Mouse (Mus musculus) c-Kit-positive CD71-negative TER-119-negative erythroid progenitor cells, embryonic 14.5 days (primary cell): ENCODE measurements around the gene Daglb.
"Not testable (repeated sequence)": the region's sequence is repeated elsewhere in the genome, so short reads cannot be mapped to it uniquely, and the experiment has no call there.

Source experiments
- DNase-seq: peaks from one replicate; pipeline ENCODE4 v3.0.0-alpha.2; 2013; ENCODE audit warnings: low read depth

Gene Daglb

DNA sequence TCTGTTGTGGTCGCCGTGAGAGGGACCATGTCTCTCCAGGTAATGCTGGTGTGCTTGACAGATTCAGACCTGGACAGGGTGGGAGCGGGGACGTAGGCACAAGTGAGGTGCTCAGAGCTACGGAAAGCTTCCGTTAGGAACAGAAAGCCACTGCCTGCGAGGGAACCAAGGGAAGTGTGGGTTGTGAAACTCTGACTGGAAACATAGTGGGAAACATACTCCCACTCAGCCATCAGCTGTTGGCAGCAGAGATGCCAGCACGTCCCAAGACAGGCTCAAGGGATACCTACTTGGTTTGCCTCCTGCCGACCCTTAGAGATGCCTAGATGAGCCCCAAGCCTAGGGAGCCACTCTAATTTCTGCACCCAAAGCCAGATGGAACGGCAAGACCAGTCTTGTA lies 22.8 kb downstream of the Daglb start:
- DNase-seq, result no peak

DNA sequence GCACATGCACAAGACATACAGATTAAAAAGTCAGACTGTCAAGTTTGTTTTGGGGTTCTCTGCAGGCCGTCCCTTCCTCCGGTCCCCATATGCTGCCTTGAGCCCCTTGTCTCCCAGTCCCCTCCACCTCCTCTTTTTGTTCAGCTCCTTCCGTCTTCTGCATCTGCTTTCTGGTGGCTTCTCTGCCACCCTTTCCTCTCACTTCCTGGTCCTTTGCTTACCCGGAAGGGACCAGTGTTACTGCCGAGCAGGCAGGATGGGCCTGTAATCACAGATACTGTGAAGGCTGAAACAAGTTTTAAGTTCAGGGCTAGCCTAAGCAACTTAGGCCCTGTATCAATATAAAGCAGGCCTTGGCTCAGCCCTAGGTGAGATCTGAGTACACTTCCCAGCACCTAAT lies 23.6 kb downstream of the Daglb start:
- DNase-seq, result no peak

DNA sequence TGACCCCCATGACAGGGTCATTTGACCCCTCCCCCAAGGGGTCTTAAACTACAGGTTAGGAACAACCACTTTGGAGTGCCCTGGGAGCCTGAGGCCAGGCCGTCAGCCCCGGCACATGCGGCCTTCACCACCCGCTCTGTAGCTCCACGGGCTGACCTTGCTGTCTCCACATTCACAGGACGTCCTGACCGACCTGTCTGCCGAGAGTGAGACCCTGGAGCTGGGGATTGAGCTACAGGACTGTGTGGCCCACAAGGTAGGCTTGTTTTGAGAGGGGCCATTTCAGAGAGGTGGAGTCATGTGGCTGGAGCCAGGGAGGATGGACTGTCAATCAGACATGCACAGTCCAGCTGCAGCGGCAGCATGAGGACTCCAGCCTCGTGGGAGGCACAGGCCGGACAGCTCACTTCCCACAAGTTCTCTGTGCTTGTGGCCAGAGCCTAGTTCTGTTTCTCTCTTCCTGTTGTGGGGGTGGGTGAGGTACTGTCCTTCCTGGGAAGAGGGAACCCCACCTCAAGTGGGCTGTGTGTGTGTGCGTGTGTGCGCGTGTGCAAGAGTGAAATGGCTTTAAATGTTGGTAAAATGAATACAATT lies 25.5 kb downstream of the Daglb start:
- DNase-seq, result no peak

DNA sequence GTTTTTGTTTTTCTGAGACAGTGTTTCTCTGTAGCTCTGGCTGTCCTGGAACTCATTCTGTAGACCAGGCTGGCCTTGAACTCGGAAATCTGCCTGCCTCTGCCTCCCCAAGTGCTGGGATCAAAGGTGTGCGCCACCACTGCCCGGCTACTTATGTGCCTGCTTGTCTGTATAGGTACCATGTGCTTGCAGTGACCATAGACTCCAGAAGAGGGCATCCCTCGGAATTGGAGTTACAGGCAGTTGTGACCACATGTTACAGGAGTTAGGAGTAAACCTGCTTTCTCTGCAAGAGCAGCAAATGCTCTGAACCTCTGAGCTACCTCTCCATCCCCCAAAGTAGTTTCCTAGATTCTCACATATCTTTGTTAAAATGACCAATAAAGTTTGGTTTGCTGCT lies 27.4 kb downstream of the Daglb start:
- no peak for DNase-seq

DNA sequence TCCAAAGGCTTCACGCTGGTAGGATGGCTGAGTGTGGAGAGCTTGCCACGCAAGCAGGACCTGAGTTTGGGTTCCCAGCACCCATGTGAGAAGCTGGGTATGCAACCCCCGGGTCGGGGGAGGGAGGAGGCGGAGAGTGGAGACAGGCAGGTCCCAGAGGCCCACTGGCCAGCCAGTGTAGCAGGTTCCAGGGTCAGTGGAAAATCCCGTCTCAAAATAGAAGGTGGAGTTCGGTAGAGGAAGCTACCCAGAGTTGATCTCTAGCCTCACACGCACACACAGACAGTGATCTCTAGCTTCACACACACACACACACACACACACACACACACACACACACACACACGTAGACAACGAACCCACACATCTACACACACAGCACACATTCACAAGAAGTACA lies 28.8 kb downstream of the Daglb start:
- no peak for DNase-seq

DNA sequence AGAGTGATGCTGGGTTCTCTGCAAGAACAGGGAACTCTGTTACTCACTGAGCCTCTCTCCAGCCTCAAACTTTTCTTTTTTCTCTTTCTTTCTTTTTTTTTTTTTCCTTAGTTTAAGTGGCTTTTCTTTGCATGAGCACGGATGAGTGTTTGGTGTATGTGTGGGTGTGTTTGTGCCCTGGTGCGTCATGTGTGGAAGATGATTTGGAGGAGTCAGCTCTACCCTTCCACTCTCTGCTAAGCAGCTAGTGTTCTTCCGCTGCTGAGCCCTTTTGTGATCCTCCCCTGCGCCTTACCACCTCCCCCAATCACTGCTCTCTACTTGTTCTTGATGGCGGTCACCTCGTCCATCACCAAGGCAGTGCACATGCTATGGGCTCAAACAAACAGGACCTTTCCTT lies 31.3 kb downstream of the Daglb start:
- DNase-seq, result no peak

DNA sequence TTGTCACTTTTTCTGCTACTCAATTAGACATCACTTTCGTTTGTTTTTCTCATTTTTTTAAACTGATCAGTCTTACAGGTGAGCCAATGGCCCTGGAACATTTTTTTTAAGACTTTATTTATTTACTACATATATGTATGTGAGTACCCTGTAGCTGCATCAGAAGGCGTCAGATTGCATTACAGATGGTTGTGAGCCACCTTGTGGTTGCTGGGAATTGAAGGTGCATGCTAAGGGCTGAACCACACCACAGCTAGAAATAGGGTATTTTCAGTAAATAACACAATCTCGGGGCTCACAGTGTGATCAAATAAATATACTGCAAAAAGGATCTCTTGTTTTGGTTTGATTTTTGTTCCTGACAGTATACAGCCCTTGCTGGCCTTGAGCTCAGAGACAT lies 33.1 kb downstream of the Daglb start:
- DNase-seq, result no peak

DNA sequence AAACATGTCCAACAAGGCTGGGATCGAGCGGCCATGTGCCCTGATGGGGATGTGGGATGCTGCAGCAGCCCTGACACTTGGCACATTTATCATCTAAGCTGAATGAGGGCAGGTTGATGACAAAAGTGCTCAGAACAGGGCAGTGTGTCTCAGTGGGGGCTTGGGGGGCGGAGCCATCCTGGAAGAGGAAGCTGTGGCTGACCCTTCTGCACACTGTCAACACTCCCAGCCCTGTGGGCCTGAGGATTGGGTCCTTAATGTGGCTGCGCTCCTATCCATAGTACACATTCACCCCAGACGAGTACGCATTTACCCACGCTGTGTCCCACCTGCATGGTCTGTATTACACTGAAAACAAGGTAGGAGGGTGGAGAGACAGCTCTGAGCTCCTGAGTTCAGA lies 34.8 kb downstream of the Daglb start:
- no peak for DNase-seq

DNA sequence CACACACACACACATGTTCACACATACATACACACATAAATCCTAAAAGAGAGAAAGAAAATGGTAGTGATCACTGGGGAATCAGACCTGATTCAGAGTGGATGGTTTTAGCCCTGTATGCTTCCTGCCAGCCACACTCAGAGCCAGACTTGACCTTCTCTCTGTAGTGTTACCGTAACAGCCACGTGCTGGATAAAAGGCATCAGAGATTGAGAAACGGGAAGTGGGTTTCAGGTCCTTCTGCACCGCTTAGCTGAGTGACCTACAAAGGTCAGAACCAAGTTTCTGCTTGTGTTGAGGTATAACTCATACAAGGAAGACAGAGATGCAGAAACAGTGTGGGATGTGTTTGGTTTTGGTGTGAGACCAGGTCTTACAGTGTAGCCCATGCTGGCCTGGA lies 35.3 kb downstream of the Daglb start:
- no peak for DNase-seq

DNA sequence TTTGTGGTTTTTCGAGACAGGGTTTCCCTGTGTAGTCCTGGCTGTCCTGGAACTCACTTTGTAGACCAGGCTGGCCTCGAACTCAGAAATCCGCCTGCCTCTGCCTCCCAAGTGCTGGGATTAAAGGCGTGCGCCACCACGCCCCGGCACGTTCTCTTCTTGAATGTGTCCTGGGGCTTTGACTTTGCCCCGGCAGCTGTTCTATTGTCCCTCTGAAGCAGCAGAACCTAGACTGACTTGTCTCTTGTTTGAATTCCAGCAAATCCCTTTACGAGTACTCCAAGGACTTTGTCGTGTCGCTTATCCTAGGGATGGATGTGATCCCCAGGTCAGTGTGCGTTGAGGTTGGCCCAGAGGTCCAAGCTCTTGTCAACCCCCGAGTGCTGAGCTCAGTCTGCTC lies 36.3 kb downstream of the Daglb start:
- not testable (repeated sequence) for DNase-seq

DNA sequence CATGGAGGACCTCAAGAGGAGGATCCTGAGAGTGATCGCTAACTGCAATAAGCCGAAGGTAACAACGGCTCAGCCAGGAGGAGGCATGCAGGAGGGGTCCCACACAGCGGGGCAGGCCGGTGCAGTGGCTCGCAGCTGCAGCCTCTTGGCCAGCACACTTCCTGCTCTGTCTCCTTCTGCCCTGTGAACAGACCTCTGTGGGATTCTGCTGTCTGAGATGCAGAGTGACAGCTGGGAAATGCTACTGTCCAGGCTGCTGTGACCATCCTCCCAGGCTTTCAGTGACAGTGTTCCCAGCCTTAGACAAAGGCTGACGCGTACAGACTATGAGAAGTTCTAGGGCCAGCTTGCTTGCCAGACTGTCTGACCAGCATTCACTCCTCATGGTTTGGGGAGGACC lies 36.8 kb downstream of the Daglb start:
- DNase-seq, result no peak

DNA sequence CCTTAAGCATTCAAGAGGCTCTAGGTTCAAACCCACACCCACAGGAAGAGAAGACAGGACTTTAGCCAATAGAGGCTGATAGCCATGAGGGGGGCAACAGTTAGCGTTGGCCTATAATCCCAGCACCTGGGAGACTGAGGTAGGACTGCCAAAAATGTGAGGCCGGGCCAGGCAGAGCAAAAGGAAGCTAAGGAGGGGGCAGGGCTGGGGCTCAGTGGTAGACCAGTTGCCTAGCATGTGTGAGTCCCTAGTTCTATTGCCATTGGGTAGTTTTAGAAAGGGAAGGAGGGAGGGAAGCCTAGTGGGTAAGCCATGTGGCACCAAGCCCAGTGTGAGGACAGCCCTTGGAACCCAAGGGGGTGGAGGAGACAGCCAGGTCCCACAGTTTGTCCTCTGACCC lies 37.3 kb downstream of the Daglb start:
- DNase-seq, result no peak

DNA sequence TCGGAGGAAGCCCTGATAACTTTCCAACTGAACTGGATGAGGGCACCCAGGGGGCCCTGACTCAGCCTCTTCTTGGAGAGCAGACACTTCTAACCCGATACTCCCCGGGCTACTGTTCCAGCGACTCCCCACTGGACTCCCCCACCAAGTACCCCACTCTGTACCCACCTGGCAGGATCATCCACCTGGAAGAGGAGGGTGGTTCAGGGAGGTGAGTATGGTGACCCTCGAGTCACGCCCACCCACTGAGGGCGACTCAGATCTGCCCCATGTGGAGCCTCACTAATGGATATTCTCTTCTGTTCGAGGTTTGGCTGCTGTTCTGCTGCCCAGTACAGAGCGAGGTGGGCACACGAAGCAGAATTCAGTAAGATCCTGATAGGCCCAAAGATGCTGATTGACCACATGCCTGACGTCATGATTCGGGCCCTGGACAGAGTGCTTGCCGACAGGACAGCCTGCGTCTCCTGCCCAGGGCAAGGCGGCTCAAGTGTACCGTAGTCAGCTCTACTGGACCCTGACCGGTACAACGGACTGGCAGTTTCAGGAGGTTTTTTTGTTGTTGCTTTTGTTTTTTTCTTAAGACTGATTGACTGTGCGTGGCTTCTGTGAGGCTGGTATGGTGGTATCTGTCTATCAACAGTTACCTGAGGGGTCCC lies 38.6 kb downstream of the Daglb start:
- DNase-seq, result no peak

DNA sequence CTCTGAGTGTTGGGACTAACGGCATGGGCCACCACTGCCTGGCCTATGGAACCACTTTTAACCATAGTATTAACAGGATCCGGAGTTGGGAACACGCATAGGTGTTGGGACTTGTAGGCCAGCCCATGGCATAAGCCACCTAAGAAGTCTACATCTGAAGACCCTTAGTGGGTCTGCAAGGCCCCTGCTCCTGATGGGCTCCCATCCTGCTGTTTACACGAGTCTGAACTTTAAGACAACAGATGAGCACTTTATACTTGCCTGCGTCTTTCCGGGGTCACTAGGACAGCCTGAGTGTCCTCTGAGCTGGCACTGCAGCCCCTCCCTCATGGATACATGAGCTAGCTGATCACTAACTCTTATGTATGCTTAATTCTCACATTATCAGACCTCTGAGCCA lies 39.4 kb downstream of the Daglb start:
- DNase-seq, result no peak

DNA sequence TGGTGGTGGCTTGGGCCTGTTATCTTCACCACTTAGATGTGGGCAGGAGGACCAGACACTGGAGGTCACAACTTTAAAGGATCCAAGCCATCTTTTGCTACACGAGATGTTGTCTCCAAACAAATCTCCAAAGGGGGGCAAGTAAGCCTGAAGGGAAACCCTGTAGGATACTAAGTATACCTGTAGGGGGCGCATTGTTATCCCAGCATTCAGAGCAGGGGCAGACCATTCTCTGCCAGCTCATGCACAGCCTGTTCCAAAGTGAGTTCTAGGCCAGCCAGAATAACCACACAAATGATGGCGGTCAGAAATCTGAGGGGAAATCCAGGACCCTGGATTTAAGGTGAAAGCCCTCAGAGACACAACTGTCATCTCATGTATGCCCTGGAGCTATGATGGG lies 40.1 kb downstream of the Daglb start:
- no peak for DNase-seq

DNA sequence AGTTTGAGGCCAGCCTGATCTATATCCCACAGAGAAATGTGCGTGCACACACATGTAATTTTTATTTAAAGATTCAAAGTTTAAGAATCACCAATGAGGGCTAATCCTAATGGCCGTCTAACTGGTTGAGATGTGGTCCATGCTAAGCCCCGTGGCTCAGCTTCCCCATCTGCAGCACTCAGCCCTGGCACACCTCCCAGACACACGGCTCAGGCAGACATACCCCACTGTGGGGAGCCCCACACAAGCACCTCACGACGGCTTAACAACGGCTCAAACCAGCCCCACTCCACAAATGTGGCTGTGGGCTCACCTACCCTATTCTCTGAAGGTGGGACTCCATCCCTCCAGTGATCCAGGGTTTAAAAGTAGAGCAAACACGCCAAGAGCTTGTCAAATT lies 40.7 kb downstream of the Daglb start:
- no peak for DNase-seq

DNA sequence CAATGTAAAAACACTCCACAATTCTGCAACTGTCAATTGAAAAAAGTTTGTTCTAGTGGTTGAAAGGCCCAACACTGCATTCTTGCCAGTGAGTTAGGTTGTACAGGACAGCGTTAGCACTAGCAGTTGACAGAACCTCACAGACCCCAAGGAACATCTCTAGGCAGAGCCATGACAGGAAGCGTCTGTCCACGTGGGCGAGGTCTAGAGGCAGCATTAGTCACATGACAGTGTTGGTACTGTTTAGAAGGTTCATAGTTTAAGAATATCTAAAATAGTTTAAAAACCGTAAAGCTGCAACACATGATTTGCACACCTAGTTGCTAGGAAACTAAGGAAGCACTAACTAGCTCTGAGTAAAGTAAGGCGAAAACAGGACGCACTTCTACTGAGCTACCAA lies 41.2 kb downstream of the Daglb start:
- DNase-seq, result no peak

DNA sequence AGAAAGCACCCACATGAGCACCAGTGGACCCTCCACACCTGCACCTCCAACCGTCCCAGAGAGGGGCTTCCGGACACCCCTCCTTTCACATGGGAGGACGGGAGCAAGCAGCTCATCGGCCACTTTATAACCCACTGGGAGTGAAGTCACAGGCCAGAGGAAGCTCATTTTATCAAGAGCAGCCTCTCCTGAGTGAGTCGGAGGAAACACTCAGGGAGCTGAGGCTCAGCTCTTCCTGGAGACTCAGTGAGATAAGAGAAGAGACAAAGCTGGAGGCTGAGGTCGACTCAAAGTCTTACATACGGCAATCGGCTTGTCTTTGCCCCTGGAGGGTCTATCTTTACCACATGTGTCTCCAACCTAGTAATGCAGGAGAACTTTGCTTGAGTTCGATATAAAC lies 44.9 kb downstream of the Daglb start:
- no peak for DNase-seq

DNA sequence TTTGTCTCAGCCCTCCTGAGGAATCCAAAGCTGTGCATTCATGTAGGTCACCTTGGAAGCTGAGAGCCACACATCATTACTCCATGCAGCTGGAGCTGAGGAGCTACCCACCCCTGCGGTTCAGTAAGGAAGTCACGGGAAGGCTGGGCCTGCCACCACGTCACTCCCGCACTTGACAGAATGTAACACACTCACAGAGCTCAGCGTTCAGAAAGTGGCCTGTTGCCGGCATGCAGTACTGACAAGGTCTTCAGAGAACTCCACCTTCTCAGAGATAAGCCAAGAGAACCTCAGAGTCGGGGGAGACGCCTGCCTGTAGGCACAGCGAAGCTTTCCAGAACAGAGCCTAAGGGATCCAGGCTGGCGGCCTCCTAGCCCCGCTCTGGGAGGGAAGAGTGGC lies 45.4 kb downstream of the Daglb start:
- no peak for DNase-seq

DNA sequence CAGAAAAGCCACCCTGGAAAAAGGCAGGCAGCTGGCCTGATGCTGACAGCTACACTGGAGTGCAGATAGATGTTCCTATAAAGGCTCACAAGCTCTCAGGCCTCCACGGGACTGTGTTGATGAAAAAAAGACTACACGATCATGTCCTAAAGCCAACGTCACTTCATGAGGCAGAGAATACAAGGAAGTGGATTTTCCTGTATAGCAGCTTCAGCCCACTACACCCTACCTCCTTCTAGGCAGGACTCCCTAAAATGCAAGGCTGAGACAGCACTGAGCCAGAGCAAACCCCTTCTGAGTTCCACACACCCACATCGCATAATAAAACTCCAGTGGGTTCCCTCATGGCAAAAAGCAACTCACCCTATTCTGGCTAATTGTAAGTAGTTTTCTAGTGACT lies 47.2 kb downstream of the Daglb start:
- no peak for DNase-seq

DNA sequence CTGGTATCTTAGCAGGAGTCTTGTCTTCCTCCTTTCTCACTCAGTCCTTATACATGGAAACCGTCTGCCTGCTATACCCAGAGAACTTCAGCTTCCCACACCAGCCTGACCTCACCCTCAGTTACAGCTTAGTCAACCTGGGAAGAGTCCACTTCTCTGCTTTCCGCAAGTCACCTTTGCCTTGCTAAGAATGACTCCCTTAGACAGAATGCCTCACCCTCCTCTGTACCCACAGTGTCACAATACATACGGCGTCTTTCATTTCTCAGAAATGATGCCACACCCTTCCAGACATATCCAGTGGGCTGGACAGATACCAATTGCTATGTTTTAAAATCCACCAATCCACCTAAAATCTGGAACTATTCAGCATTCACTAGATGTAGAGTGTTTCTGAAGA lies 47.9 kb downstream of the Daglb start:
- DNase-seq, result no peak

DNA sequence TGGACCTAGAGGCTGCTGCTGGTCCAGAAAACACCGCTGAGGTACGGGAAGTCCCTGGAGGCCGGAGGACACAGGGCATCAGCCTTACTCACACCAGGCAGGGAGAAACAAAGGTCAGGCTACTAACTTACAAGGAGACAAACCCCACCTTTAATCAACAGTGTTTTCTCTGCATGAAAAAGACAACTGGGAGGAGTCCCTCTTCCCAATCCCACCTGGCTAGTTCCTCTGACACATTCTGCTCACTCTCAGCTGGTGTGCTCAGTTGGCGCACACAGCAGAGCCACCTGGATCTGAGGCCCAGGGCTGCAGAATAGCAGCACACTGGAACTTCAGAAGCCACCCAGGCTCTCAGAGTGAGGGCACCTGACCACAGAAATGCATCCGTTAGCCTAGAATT lies 50.5 kb downstream of the Daglb start:
- DNase-seq, result no peak

DNA sequence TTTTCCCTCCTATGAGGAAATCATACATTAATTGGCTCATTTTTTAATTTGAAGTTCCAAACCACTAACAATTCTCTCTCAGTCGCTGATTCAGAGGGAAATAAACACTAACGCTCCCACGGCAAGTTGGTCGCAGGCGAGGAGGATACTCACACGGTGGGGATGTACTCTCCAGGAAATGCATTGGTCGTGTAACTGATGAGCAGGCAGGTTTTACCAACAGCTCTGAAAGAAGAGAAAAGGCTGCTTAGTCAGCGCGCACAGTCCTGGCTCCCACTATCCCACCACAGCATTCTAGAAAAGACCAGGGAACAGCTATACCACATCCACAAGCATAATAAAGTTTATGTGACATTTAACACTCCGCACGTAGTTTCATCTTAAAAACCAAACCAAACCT lies 52.6 kb downstream of the Daglb start:
- no peak for DNase-seq

DNA sequence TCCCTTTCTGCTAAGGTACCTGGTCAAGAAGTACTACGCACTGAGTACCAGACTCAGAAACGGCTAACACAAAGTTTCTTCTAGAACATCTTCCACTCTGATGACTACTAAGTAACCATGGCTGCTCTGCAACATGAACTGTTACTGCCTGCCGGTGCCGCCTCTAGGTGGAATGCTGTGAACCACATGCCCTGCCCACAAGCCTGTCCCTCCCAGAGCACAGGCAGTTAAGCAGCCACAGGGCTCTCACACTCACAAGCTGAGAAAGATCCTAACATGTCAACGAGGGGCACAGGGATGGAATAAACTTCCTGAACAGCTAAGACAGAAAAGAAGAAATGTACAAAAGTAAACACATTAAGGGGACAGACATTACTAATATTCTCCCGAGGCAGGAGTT lies 53.1 kb downstream of the Daglb start:
- no peak for DNase-seq
